Mouse (Mus musculus): ENCODE measurements around the gene Cenpx. TPM values are rescaled to one million over a fixed set of nuclear protein-coding genes. Genes with fewer than 3 reads are reported as not detected.
"Not testable (repeated sequence)": the region's sequence is repeated elsewhere in the genome, so short reads cannot be mapped to it uniquely, and the experiment has no call there.

Gene Cenpx
- total RNA-seq (2014; rRNA removed; ENCODE audit: low replicate concordance) (68.7 and 115 TPM in 2 replicates), polyA plus RNA-seq (2015; fragmentation: Nextera tagmentation; extraction: Ambion mirVana) (102 and 114 TPM in 2 replicates)

GRCm38 (mm10) chr11:120713580-120714518 is at the start of gene Cenpx, which contains the start of gene Lrrc45:
Gene Cenpx (minus strand): TSS chr11:120713738.
Gene Lrrc45 (plus strand): TSS chr11:120713925.
- Histone ChIP-seq H3K4me2 (ENCODE audit: low read depth, low read length) (peak within 1 kb of the TSS; percentile 73), H3K9ac (replicated peaks; ENCODE audit: low read depth, low read length) (peak within 1 kb of the TSS; percentile 48), H3K36me3 (replicated peaks; ENCODE audit: control insufficient read depth, insufficient read depth, low read length) (peaks cover 25% of the 10 kb centered on the region), H3K4me1 (ENCODE audit: control insufficient read depth, insufficient read depth) (peaks cover 16% of the 10 kb centered on the region), H3K27ac (ENCODE audit: low read depth) (peak within 1 kb of the TSS; percentile 71), H3K27me3 (ENCODE audit: control insufficient read depth, insufficient read depth, low read length) (no peaks in the 10 kb centered on the region), H3K4me3 (ENCODE audit: low read depth, low read length) (peak within 1 kb of the TSS; percentile 48), H3K9me3 (replicated peaks; ENCODE audit: control insufficient read depth, low read length) (no peaks in the 10 kb centered on the region)
- TF ChIP-seq EP300 (IDR thresholded peaks at IDR 0.05; ENCODE audit: low read depth) (no peak), CTCF (IDR thresholded peaks at IDR 0.05; ENCODE audit: low read depth) (no peak)
- WGBS = 1% methylated on average over 53 of the region's 53 CpGs
- DNase-seq (ENCODE audit: low spot score) (peak; percentile 100), ATAC-seq (ENCODE audit: insufficient read depth, low read depth) (peak; percentile 96)

- H3K36me3 ChIP-seq (replicated peaks; ENCODE audit: control insufficient read depth, insufficient read depth, low read length); H3K4me1 ChIP-seq (ENCODE audit: control insufficient read depth, insufficient read depth); DNase-seq (ENCODE audit: low spot score); H3K4me3 ChIP-seq (ENCODE audit: low read depth, low read length); H3K27me3 ChIP-seq (ENCODE audit: control insufficient read depth, insufficient read depth, low read length); H3K27ac ChIP-seq (ENCODE audit: low read depth); H3K9ac ChIP-seq (replicated peaks; ENCODE audit: low read depth, low read length): not testable (repeated sequence)
- 5% methylated on average over 14 of the region's 14 CpGs for WGBS
- peak within 1 kb of the TSS; percentile 21; the same call in 1 of the 2 replicates for H3K4me2 ChIP-seq (ENCODE audit: low read depth, low read length)
- ATAC-seq (ENCODE audit: insufficient read depth, low read depth) = peak; percentile 28; the same call in 1 of the 2 replicates
- peaks cover 11% of the 10 kb centered on the region; the same call in 1 of the 2 replicates for H3K9me3 ChIP-seq (replicated peaks; ENCODE audit: control insufficient read depth, low read length)
These were observed 49.1 kb upstream of the Cenpx start, which contains the start of gene Hmga1b for GRCm38 (mm10) chr11:120762672-120763041. Gene Hmga1b (plus strand): TSS chr11:120762794.

- WGBS = 51% methylated on average over 14 of the region's 14 CpGs
- ATAC-seq (ENCODE audit: insufficient read depth, low read depth) (0 out of 2 replicates have a peak, but pooled peaks have one; percentile 34), DNase-seq (ENCODE audit: low spot score) (peak; percentile 24)
- peaks cover 13% of the 10 kb centered on the region; the same call in 1 of the 2 replicates for H3K9me3 ChIP-seq (replicated peaks; ENCODE audit: control insufficient read depth, low read length)
- TF ChIP-seq CTCF (IDR thresholded peaks at IDR 0.05; ENCODE audit: low read depth) (no peak), EP300 (IDR thresholded peaks at IDR 0.05; ENCODE audit: low read depth) (no peak)
- no peak overlapping the region for H3K9ac ChIP-seq (replicated peaks; ENCODE audit: low read depth, low read length)
- H3K4me2 ChIP-seq (ENCODE audit: low read depth, low read length) = peak overlapping the region; percentile 21; the same call in 1 of the 2 replicates
- H3K27ac ChIP-seq (ENCODE audit: low read depth) = no peak overlapping the region
- no peak overlapping the region for H3K4me3 ChIP-seq (ENCODE audit: low read depth, low read length)
- H3K36me3 ChIP-seq (replicated peaks; ENCODE audit: control insufficient read depth, insufficient read depth, low read length) = no peaks in the 10 kb centered on the region
- peaks cover 6% of the 10 kb centered on the region for H3K4me1 ChIP-seq (ENCODE audit: control insufficient read depth, insufficient read depth)
- H3K27me3 ChIP-seq (ENCODE audit: control insufficient read depth, insufficient read depth, low read length) = peaks cover 4% of the 10 kb centered on the region; the same call in 1 of the 2 replicates
These were observed 48.5 kb upstream of the Cenpx start for GRCm38 (mm10) chr11:120761811-120762671.

- peak; percentile 25; the same call in 1 of the 2 replicates for ATAC-seq (ENCODE audit: insufficient read depth, low read depth)
- Histone ChIP-seq H3K36me3 (replicated peaks; ENCODE audit: control insufficient read depth, insufficient read depth, low read length) (no peaks in the 10 kb centered on the region), H3K27ac (ENCODE audit: low read depth) (no peak overlapping the region), H3K9ac (replicated peaks; ENCODE audit: low read depth, low read length) (no peak overlapping the region), H3K27me3 (ENCODE audit: control insufficient read depth, insufficient read depth, low read length) (peaks cover 4% of the 10 kb centered on the region; the same call in 1 of the 2 replicates), H3K4me2 (ENCODE audit: low read depth, low read length) (no peak overlapping the region), H3K9me3 (replicated peaks; ENCODE audit: control insufficient read depth, low read length) (peaks cover 13% of the 10 kb centered on the region; the same call in 1 of the 2 replicates), H3K4me1 (ENCODE audit: control insufficient read depth, insufficient read depth) (peaks cover 6% of the 10 kb centered on the region), H3K4me3 (ENCODE audit: low read depth, low read length) (no peak overlapping the region)
- WGBS = 58% methylated on average over 9 of the region's 9 CpGs
- TF ChIP-seq CTCF (IDR thresholded peaks at IDR 0.05; ENCODE audit: low read depth) (no peak), EP300 (IDR thresholded peaks at IDR 0.05; ENCODE audit: low read depth) (no peak)
- no peak for DNase-seq (ENCODE audit: low spot score)
These were observed 46.7 kb upstream of the Cenpx start for GRCm38 (mm10) chr11:120760236-120760635.

GRCm38 (mm10) chr11:120751606-120752005 is 38.1 kb upstream of the Cenpx start:
- 65% methylated on average over 4 of the region's 4 CpGs for WGBS
- DNase-seq (ENCODE audit: low spot score) = no peak
- Histone ChIP-seq H3K9me3 (replicated peaks; ENCODE audit: control insufficient read depth, low read length) (no peaks in the 10 kb centered on the region), H3K27me3 (ENCODE audit: control insufficient read depth, insufficient read depth, low read length) (no peaks in the 10 kb centered on the region), H3K9ac (replicated peaks; ENCODE audit: low read depth, low read length) (no peak overlapping the region), H3K4me2 (ENCODE audit: low read depth, low read length) (no peak overlapping the region), H3K4me3 (ENCODE audit: low read depth, low read length) (no peak overlapping the region), H3K36me3 (replicated peaks; ENCODE audit: control insufficient read depth, insufficient read depth, low read length) (no peaks in the 10 kb centered on the region), H3K4me1 (ENCODE audit: control insufficient read depth, insufficient read depth) (no peaks in the 10 kb centered on the region), H3K27ac (ENCODE audit: low read depth) (no peak overlapping the region)
- no peak for ATAC-seq (ENCODE audit: insufficient read depth, low read depth)
- TF ChIP-seq EP300 (IDR thresholded peaks at IDR 0.05; ENCODE audit: low read depth) (no peak), CTCF (IDR thresholded peaks at IDR 0.05; ENCODE audit: low read depth) (no peak)

All from heart, postnatal 0 days (tissue).